Mouse (Mus musculus) monocyte, adult 59 days (primary cell): ENCODE results near the gene Rfpl4. TPM values are rescaled to one million over a fixed set of nuclear protein-coding genes. Genes with fewer than 3 reads are reported as not detected.

Experiments used
- total RNA-seq, 2 experiments: library from RNA; stranded (reverse); gene quantifications; one replicate each; pipeline ENCODE4 v1.2.4; 2023

Rfpl4 gene
- not detected for total RNA-seq

DNA sequence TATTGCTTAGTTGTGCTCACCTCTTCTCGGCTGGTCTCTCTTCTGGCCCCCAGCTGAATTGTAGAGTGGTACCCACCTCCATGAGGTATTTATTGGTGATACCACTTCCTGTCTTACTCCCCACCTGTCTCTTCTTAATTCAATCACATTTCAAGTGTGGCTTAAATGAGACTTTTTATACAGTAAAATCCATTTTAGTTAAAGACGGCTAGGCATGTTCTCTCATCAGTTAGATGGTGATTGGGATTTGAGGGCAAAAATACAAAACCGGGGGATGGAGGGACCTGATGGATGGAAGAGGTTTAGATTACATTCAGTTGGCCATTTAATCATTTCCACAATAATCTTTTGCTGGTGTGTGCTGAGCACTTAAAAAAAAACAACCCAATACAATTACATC is at the start of gene Rfpl4:
Gene Rfpl4 (minus strand): TSS at position 101 of the 400 bp plus-strand sequence.

DNA sequence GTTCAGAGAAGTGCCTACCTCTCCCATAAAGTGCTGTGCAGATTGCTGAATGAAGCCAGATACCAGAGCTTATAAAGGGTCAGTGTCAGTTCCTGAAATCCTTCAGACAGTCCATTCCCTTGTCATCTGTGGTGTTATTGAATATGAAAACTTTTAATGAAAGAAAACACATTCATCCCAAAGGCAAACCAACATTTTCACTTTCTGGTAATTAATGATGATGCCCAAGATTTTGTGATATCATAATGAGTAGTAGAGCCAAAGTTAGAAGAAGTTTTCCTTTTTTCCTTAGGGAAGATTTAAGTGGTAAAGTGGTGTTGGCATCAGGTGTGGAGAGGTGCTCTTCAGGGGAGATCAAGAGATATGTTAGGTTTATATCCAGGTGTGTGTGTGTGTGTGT is 32.8 kb upstream of the Rfpl4 start, which contains the start of gene Vmn1r55:
Gene Vmn1r55 (minus strand): TSS at position 101 of the 400 bp plus-strand sequence.

DNA sequence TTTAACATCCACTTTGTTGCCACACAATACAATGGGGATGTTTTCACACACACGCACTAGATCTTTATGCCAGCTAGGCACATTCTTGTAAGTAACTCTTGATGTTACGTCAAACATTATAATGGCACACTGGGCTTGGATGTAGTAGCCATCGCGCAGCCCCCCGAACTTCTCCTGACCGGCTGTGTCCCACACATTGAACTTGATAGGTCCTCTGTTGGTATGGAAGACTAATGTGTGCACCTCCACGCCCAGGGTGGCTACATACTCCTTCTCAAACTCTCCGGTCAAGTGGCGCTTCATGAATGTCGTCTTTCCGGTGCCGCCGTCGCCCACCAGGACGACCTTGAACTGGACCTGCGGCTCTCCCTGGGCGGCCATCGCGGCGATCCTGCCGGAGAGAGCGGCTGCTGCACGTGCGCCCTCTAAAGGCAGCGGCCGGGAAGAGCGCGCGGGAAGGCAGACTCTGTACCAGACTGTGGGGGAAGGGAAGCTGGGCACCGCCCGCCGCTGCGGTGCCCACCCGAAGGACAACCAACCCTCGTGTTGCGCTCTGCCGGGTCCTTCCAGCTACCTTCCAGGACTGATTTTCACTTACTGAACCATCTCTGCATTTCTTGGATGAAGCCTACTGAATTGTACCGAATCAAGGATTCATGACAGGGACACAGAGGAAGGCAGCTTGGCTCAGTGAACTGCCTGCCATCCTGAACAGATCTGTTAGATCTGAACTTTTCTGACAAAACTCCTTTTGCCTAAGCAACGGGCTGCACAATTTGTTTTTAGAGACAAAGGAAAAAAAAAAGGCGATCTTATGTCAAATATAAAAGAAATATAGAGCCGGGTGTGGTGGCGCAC is 9.0 kb upstream of the Rfpl4 start, which contains the start of gene Rasl2-9:
Gene Rasl2-9 (minus strand): TSS at position 402 of the 858 bp plus-strand sequence.

DNA sequence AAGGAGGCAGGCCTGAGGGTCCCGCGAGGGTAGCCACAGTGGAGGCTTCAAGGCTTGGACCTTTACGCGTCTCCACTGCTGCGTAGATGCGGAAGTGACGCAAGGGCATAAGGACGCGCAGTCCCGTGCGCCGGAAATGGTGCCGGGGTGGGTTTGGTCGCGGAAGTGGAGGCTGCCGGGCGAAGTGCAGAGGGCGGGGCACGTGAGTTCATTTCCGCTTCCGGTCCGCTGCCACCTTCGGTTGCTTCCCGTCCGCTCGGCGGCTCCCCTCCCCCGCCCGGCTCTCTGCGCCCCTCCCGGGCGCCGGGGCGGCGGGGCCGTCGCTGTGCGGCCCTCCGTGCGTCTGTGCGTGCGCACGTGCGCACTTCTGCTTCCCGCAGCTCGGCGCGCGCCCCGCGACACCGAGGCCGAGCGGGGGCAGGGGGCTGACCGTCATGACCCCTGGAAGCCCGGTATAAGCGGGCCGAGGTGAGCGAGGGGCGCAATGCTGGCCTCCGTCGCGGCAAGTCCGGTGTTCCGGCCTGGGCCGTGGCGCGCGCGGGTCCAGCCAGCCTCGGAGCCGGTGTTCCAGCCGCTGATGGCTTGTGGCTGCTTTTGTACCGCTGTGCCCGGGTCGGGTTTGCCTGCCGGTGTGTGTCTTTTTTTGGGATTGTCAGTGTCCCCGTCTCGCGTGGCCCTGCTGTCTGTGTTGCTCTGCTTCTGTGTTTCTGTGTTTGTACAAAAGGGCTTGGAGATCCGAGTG is 36.6 kb downstream of the Rfpl4 start, which contains the start of gene Epn1:
Gene Epn1 (plus strand): TSS at position 226 of the 742 bp plus-strand sequence.

DNA sequence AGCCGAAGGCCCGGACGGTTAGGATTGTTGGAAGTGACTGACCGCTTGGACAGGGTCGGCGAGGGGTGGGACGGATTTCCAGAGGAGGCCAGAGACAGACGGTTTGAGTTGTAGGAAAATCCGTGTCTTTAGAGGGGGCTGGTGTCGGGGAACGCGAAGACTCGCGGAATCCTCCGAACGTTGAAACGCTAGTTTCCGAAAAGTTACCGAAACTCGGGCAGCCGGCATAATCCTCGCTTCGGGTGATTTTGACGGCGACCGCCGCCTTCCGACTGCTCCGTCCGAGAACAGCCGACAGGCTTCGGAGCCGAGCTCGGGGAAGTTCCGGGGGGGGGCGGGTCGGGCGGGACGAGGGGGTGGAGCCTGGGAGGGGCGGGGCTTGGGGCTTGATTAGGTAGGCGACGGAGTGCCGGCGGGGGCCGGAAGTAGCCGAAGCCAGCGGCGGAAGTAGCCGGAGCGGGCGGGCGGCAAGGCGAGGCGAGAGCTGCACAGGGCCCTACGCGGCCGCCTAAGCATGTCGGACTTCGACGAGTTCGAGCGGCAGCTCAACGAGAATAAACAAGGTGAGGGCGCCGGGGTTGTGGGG is 54.9 kb downstream of the Rfpl4 start, which contains the start of gene U2af2:
Gene U2af2 (plus strand): TSS at position 370 of the 586 bp plus-strand sequence.

Other genes starting within 250 kb of the Rfpl4 start
- gene Isoc2b, start 246.7 kb downstream of the Rfpl4 start, total RNA-seq: 1 to 10 TPM; 6.4 to 7.2 TPM
- 10 to 100 TPM; 11.6 to 14.8 TPM for gene Isoc2a, start 239.8 kb downstream of the Rfpl4 start, total RNA-seq
- not detected for gene Gm36210, start 210.4 kb downstream of the Rfpl4 start, total RNA-seq
- 10 to 100 TPM; 17.1 to 18.6 TPM for gene Zfp628, start 201.7 kb downstream of the Rfpl4 start, total RNA-seq
- gene Nat14, start 194.9 kb downstream of the Rfpl4 start, total RNA-seq: 1 to 10 TPM; 3.6 to 6.4 TPM
- gene Ssc5d, start 191.2 kb downstream of the Rfpl4 start, total RNA-seq: under 1 TPM in 1 of 2 experiments, not detected in 1; 0.12 TPM
- gene Sbk2, start 152.5 kb downstream of the Rfpl4 start, total RNA-seq: not detected
- not detected for gene Sbk3, start 145.8 kb downstream of the Rfpl4 start, total RNA-seq
- gene Zfp579, start 120.8 kb downstream of the Rfpl4 start, total RNA-seq: 1 to 10 TPM; 6.0 to 6.5 TPM
- 10 to 100 TPM; 16.2 to 20.5 TPM for gene Zfp524, start 102.5 kb downstream of the Rfpl4 start, total RNA-seq
- gene Fiz1, start 102.3 kb downstream of the Rfpl4 start, total RNA-seq: 10 to 100 TPM; 35.3 to 42.1 TPM
- gene Gm44973, start 101.5 kb downstream of the Rfpl4 start, total RNA-seq: not detected
- gene Zfp865, start 96.6 kb downstream of the Rfpl4 start, total RNA-seq: 10 to 100 TPM; 29.5 to 31.5 TPM
- gene Ccdc106, start 96.4 kb downstream of the Rfpl4 start, total RNA-seq: 1 to 10 TPM in 1 of 2 experiments, under 1 TPM in 1; 0.86 to 1.5 TPM
- under 1 TPM in 1 of 2 experiments, not detected in 1; 0.76 TPM for gene 4632433K11Rik, start 82.8 kb downstream of the Rfpl4 start, total RNA-seq
- gene Zfp784, start 78.5 kb downstream of the Rfpl4 start, total RNA-seq: 1 to 10 TPM; 3.2 to 3.4 TPM
- 1 to 10 TPM in 1 of 2 experiments, not detected in 1; 1.3 TPM for gene Zfp580, start 65.4 kb downstream of the Rfpl4 start, total RNA-seq
- gene U2af2, start 54.8 kb downstream of the Rfpl4 start, total RNA-seq: 100 to 1,000 TPM; 287 to 299 TPM
- 100 to 1,000 TPM; 235 to 258 TPM for gene Epn1, start 36.7 kb downstream of the Rfpl4 start, total RNA-seq
- gene Rasl2-9, start 9.0 kb upstream of the Rfpl4 start, total RNA-seq: under 1 TPM; 0.55 to 0.66 TPM
- not detected for gene Vmn1r55, start 32.7 kb upstream of the Rfpl4 start, total RNA-seq
- gene Vmn1r56, start 79.8 kb upstream of the Rfpl4 start, total RNA-seq: not detected
- gene Vmn1r57, start 101.5 kb upstream of the Rfpl4 start, total RNA-seq: not detected
- gene Gm5065, start 233.6 kb upstream of the Rfpl4 start, total RNA-seq: not detected
- gene Nlrp2, start 234.1 kb upstream of the Rfpl4 start, total RNA-seq: not detected